Mouse (Mus musculus) midbrain, embryonic 11.5 days (tissue): Measurements from ENCODE around the gene Sptssa. TPM values are rescaled to one million over a fixed set of nuclear protein-coding genes. Genes with fewer than 3 reads are reported as not detected.
"Not testable (repeated sequence)": the region's sequence is repeated elsewhere in the genome, so short reads cannot be mapped to it uniquely, and the experiment has no call there.

ENCODE experiments used
- ATAC-seq: fragments of 200-750 bp; cut with Nextera tagmentation; 2 replicates; pipeline ENCODE4 v1.8.0; 2017; ENCODE audit warnings: moderate TSS enrichment, moderate library complexity; ENCODE audit not compliant: low FRiP score
- DNase-seq: peaks from one replicate; pipeline ENCODE4 v3.0.0; 2015; ENCODE audit warnings: low spot score; ENCODE audit errors: missing footprints
- H3K27ac ChIP-seq: fragments of 300-500 bp; sonication (generic); 2 replicates; pipeline ENCODE4 v1.5.1; 2014; ENCODE audit warnings: low read depth, low read length
- H3K27me3 ChIP-seq: fragments of 300-500 bp; sonication (generic); 2 replicates; pipeline ENCODE4 v1.6.1; 2014; ENCODE audit warnings: mild to moderate bottlenecking, low read length, moderate library complexity, mixed read lengths; ENCODE audit not compliant: control insufficient read depth, insufficient read depth
- H3K36me3 ChIP-seq: fragments of 300-500 bp; sonication (generic); 2 replicates; pipeline ENCODE4 v1.6.1; 2014; ENCODE audit warnings: mild to moderate bottlenecking, low read length, moderate library complexity, mixed read lengths; ENCODE audit not compliant: control insufficient read depth, insufficient read depth
- H3K4me1 ChIP-seq: fragments of 300-500 bp; sonication (generic); 2 replicates; pipeline ENCODE4 v1.6.1; 2014; ENCODE audit warnings: low read length; ENCODE audit not compliant: control insufficient read depth, insufficient read depth
- H3K4me2 ChIP-seq: fragments of 300-500 bp; sonication (generic); 2 replicates; pipeline ENCODE4 v1.6.1; 2014; ENCODE audit warnings: mild to moderate bottlenecking, moderate library complexity
- H3K4me3 ChIP-seq: fragments of 300-500 bp; sonication (generic); 2 replicates; pipeline ENCODE4 v1.5.1; 2014; ENCODE audit warnings: low read depth, low read length
- H3K9ac ChIP-seq: fragments of 300-500 bp; sonication (generic); 2 replicates; pipeline ENCODE4 v1.6.1; 2014; ENCODE audit warnings: low read length
- H3K9me3 ChIP-seq: fragments of 300-500 bp; sonication (generic); 2 replicates; pipeline ENCODE4 v1.6.1; 2016; ENCODE audit warnings: low read length; ENCODE audit not compliant: control insufficient read depth
- WGBS: fragments of 180-500 bp; shearing (Covaris S2); extraction: QIAGEN DNeasy Blood & Tissue Kit; methylation state at CpG from one replicate; pipeline ENCODE4 v1.1.7; 2014; 5-methylcytosine and 5-hydroxymethylcytosine counted together
- polyA plus RNA-seq: library from polyadenylated mRNA; unstranded; fragments of >200 nt; fragmentation: Nextera tagmentation; extraction: Ambion mirVana; gene quantifications from 2 replicates; pipeline ENCODE4 v1.2.1, GENCODE M21; 2014

Sptssa gene
- polyA plus RNA-seq, 1 experiment from 2014 or later, result 213 TPM

- H3K27ac ChIP-seq, result no peak overlapping the region
- DNase-seq, result no peak
- H3K4me2 ChIP-seq, result no peak overlapping the region
- no peak for ATAC-seq
- H3K4me1 ChIP-seq, result no peaks in the 10 kb centered on the region
- 26% methylated on average over 1 of the region's 1 CpGs for WGBS
- no peak overlapping the region for H3K9ac ChIP-seq
- H3K36me3 ChIP-seq, result no peaks in the 10 kb centered on the region
- H3K9me3 ChIP-seq, result no peaks in the 10 kb centered on the region
- no peaks in the 10 kb centered on the region for H3K27me3 ChIP-seq
- H3K4me3 ChIP-seq, result no peak overlapping the region
Measured at GRCm38 (mm10) chr12:54683182-54683581, 26.8 kb upstream of the Sptssa start.

- Histone ChIP-seq H3K4me2 (no peak overlapping the region), H3K4me1 (no peaks in the 10 kb centered on the region), H3K27ac (no peak overlapping the region), H3K36me3 (peaks cover 7% of the 10 kb centered on the region; the same call in 1 of the 2 replicates), H3K9ac (no peak overlapping the region), H3K27me3 (no peaks in the 10 kb centered on the region), H3K4me3 (no peak overlapping the region), H3K9me3 (no peaks in the 10 kb centered on the region)
- DNase-seq (no peak), ATAC-seq (no peak)
- WGBS, result 97% methylated on average over 9 of the region's 9 CpGs
Measured at GRCm38 (mm10) chr12:54676709-54677108, 20.3 kb upstream of the Sptssa start.

GRCm38 (mm10) chr12:54675396-54675795, 19.0 kb upstream of the Sptssa start:
- H3K9me3 ChIP-seq, result no peaks in the 10 kb centered on the region
- no peak for ATAC-seq
- DNase-seq, result no peak
- no peak overlapping the region for H3K4me2 ChIP-seq
- no peak overlapping the region for H3K27ac ChIP-seq
- H3K4me1 ChIP-seq, result no peaks in the 10 kb centered on the region
- no peaks in the 10 kb centered on the region for H3K27me3 ChIP-seq
- H3K4me3 ChIP-seq, result no peak overlapping the region
- no peak overlapping the region for H3K9ac ChIP-seq
- peaks cover 7% of the 10 kb centered on the region; the same call in 1 of the 2 replicates for H3K36me3 ChIP-seq
- WGBS, result 93% methylated on average over 4 of the region's 4 CpGs

- DNase-seq (no peak), ATAC-seq (no peak)
- Histone ChIP-seq H3K9me3 (no peaks in the 10 kb centered on the region), H3K27me3 (no peaks in the 10 kb centered on the region), H3K4me2 (no peak overlapping the region), H3K4me1 (no peaks in the 10 kb centered on the region), H3K4me3 (no peak overlapping the region), H3K9ac (no peak overlapping the region), H3K36me3 (peaks cover 7% of the 10 kb centered on the region; the same call in 1 of the 2 replicates), H3K27ac (no peak overlapping the region)
- WGBS, result 89% methylated on average over 4 of the region's 4 CpGs
Measured at GRCm38 (mm10) chr12:54671262-54671661, 14.9 kb upstream of the Sptssa start.

- H3K4me2 ChIP-seq, result no peak overlapping the region
- WGBS, result 100% methylated on average over 1 of the region's 1 CpGs
- no peak for ATAC-seq
- no peak overlapping the region for H3K27ac ChIP-seq
- no peaks in the 10 kb centered on the region for H3K4me1 ChIP-seq
- no peaks in the 10 kb centered on the region for H3K36me3 ChIP-seq
- H3K9me3 ChIP-seq, result no peaks in the 10 kb centered on the region
- H3K27me3 ChIP-seq, result no peaks in the 10 kb centered on the region
- H3K9ac ChIP-seq, result no peak overlapping the region
- no peak for DNase-seq
- H3K4me3 ChIP-seq, result no peak overlapping the region
Measured at GRCm38 (mm10) chr12:54668141-54668540, 11.8 kb upstream of the Sptssa start.

- 78% methylated on average over 6 of the region's 6 CpGs for WGBS
Measured at GRCm38 (mm10) chr12:54665526-54665925, 9.2 kb upstream of the Sptssa start.

GRCm38 (mm10) chr12:54661470-54661869, 5.1 kb upstream of the Sptssa start:
- ATAC-seq, H3K4me2 ChIP-seq: not testable (repeated sequence)

More at GRCm38 (mm10) chr12:54665526-54665925, 9.2 kb upstream of the Sptssa start:
- H3K4me1 ChIP-seq, result no peaks in the 10 kb centered on the region
- no peaks in the 10 kb centered on the region for H3K27me3 ChIP-seq
- H3K9ac ChIP-seq, result no peak overlapping the region
- H3K36me3 ChIP-seq, result no peaks in the 10 kb centered on the region
- no peak overlapping the region for H3K4me3 ChIP-seq
- DNase-seq (no peak), ATAC-seq (no peak)
- no peak overlapping the region for H3K27ac ChIP-seq
- no peaks in the 10 kb centered on the region for H3K9me3 ChIP-seq
- H3K4me2 ChIP-seq, result no peak overlapping the region

GRCm38 (mm10) chr12:54659901-54660300, 3.5 kb upstream of the Sptssa start:
- ATAC-seq (no peak), DNase-seq (no peak)
- WGBS, result 86% methylated on average over 3 of the region's 3 CpGs
- Histone ChIP-seq H3K9me3 (no peaks in the 10 kb centered on the region), H3K27me3 (no peaks in the 10 kb centered on the region), H3K4me1 (peaks cover 7% of the 10 kb centered on the region), H3K9ac (no peak overlapping the region), H3K4me3 (no peak overlapping the region), H3K4me2 (no peak overlapping the region), H3K27ac (no peak overlapping the region), H3K36me3 (no peaks in the 10 kb centered on the region)

More at GRCm38 (mm10) chr12:54661470-54661869, 5.1 kb upstream of the Sptssa start:
- DNase-seq, H3K36me3 ChIP-seq, H3K27ac ChIP-seq, H3K27me3 ChIP-seq, H3K4me1 ChIP-seq, H3K4me3 ChIP-seq, H3K9me3 ChIP-seq, H3K9ac ChIP-seq: not testable (repeated sequence)
- 75% methylated on average over 5 of the region's 5 CpGs for WGBS

- no peak overlapping the region for H3K27ac ChIP-seq
- no peaks in the 10 kb centered on the region for H3K36me3 ChIP-seq
- 78% methylated on average over 7 of the region's 7 CpGs for WGBS
- DNase-seq, result no peak
- no peak overlapping the region for H3K4me3 ChIP-seq
- no peak for ATAC-seq
- no peak overlapping the region for H3K9ac ChIP-seq
- H3K9me3 ChIP-seq, result no peaks in the 10 kb centered on the region
- no peaks in the 10 kb centered on the region for H3K27me3 ChIP-seq
- H3K4me2 ChIP-seq, result no peak overlapping the region
- peaks cover 11% of the 10 kb centered on the region for H3K4me1 ChIP-seq
Measured at GRCm38 (mm10) chr12:54658425-54659092, 2.2 kb upstream of the Sptssa start.
